Mouse (Mus musculus) c-Kit-positive CD71-negative TER-119-negative erythroid progenitor cells, embryonic 14.5 days (primary cell): ENCODE measurements around the gene B4galnt3.
"Not testable (repeated sequence)": the region's sequence is repeated elsewhere in the genome, so short reads cannot be mapped to it uniquely, and the experiment has no call there.

ENCODE experiments used
- DNase-seq: peaks from one replicate; pipeline ENCODE4 v3.0.0-alpha.2; 2013; ENCODE audit warnings: low read depth

B4galnt3 gene

GRCm38 (mm10) chr6:120294056-120294784 lies at the start of gene B4galnt3, which contains the start of gene D330020A13Rik:
Gene B4galnt3, minus strand, starts transcription at chr6:120294559.
Gene D330020A13Rik, plus strand, starts transcription at chr6:120294364.
- no peak for DNase-seq

- DNase-seq, result no peak
These were observed 49.6 kb upstream of the B4galnt3 start for GRCm38 (mm10) chr6:120343992-120344391.

- no peak for DNase-seq
These were observed 38.0 kb upstream of the B4galnt3 start for GRCm38 (mm10) chr6:120332351-120332750.

GRCm38 (mm10) chr6:120324295-120324927 lies 30.1 kb upstream of the B4galnt3 start:
- DNase-seq, result peak; percentile 66

- no peak for DNase-seq
These were observed 26.0 kb upstream of the B4galnt3 start for GRCm38 (mm10) chr6:120320369-120320768.

- DNase-seq, result no peak
These were observed 24.8 kb upstream of the B4galnt3 start for GRCm38 (mm10) chr6:120319129-120319528.

- no peak for DNase-seq
These were observed 24.1 kb upstream of the B4galnt3 start for GRCm38 (mm10) chr6:120318303-120318940.

GRCm38 (mm10) chr6:120312443-120312842 lies 18.1 kb upstream of the B4galnt3 start:
- DNase-seq, result no peak

- DNase-seq, result no peak
These were observed 15.4 kb upstream of the B4galnt3 start for GRCm38 (mm10) chr6:120309787-120310186.

- no peak for DNase-seq
These were observed 15.0 kb upstream of the B4galnt3 start for GRCm38 (mm10) chr6:120309338-120309737.

GRCm38 (mm10) chr6:120306859-120307594 lies 12.7 kb upstream of the B4galnt3 start:
- no peak for DNase-seq

GRCm38 (mm10) chr6:120302755-120303316 lies 8.5 kb upstream of the B4galnt3 start:
- DNase-seq, result no peak

GRCm38 (mm10) chr6:120301137-120301536 lies 6.8 kb upstream of the B4galnt3 start:
- peak; percentile 24 for DNase-seq

- not testable (repeated sequence) for DNase-seq
These were observed 2.2 kb upstream of the B4galnt3 start for GRCm38 (mm10) chr6:120296589-120296988.

GRCm38 (mm10) chr6:120294785-120295133 lies 400 bp upstream of the B4galnt3 start:
- DNase-seq, result no peak

- DNase-seq, result no peak
These were observed 2.9 kb downstream of the B4galnt3 start for GRCm38 (mm10) chr6:120291396-120292009.

GRCm38 (mm10) chr6:120289430-120289829 lies 4.9 kb downstream of the B4galnt3 start:
- no peak for DNase-seq

- DNase-seq, result no peak
These were observed 5.8 kb downstream of the B4galnt3 start for GRCm38 (mm10) chr6:120288541-120288940.

GRCm38 (mm10) chr6:120287279-120287678 lies 7.1 kb downstream of the B4galnt3 start:
- DNase-seq, result no peak

GRCm38 (mm10) chr6:120276874-120277449 lies 17.4 kb downstream of the B4galnt3 start:
- DNase-seq, result no peak

- no peak for DNase-seq
These were observed 19.1 kb downstream of the B4galnt3 start for GRCm38 (mm10) chr6:120275301-120275700.
